Mouse (Mus musculus): Measurements from ENCODE around the gene Pif1. TPM values are rescaled to one million over a fixed set of nuclear protein-coding genes. Genes with fewer than 3 reads are reported as not detected.

Gene Pif1
- polyA plus RNA-seq, 2 experiments from 2014 or later: 2.4 to 2.6 TPM

- ATAC-seq: no peak
These were observed 54.6 kb downstream of the Pif1 start for GRCm38 (mm10) chr9:65641446-65642052.

GRCm38 (mm10) chr9:65642546-65642945, 55.6 kb downstream of the Pif1 start:
- ATAC-seq: no peak

GRCm38 (mm10) chr9:65644960-65645359, 58.0 kb downstream of the Pif1 start:
- no peak for ATAC-seq

Other genes starting within 250 kb of the Pif1 start
- gene Pdcd7, start 241.1 kb upstream of the Pif1 start, polyA plus RNA-seq (2017; shearing (Covaris generic)): 1 to 10 TPM; 4.1 to 5.0 TPM
- not detected for gene Ubap1l, start 226.1 kb upstream of the Pif1 start, polyA plus RNA-seq (2017; shearing (Covaris generic))
- gene Kbtbd13, start 195.5 kb upstream of the Pif1 start, polyA plus RNA-seq (2017; shearing (Covaris generic)): not detected
- under 1 TPM in 1 of 2 experiments, not detected in 1; 0.19 TPM for gene Rasl12, start 188.7 kb upstream of the Pif1 start, polyA plus RNA-seq (2017; shearing (Covaris generic))
- not detected for gene Slc51b, start 164.2 kb upstream of the Pif1 start, polyA plus RNA-seq (2017; shearing (Covaris generic))
- gene Mtfmt, start 151.4 kb upstream of the Pif1 start, polyA plus RNA-seq (2017; shearing (Covaris generic)): 10 to 100 TPM; 23.1 to 29.6 TPM
- gene Spg21, start 126.2 kb upstream of the Pif1 start, polyA plus RNA-seq (2017; shearing (Covaris generic)): 10 to 100 TPM; 73.7 to 88.9 TPM
- gene Ankdd1a, start 67.0 kb upstream of the Pif1 start, polyA plus RNA-seq (2017; shearing (Covaris generic)): under 1 TPM in 1 of 2 experiments, not detected in 1; 0.37 TPM
- gene Plekho2, start 7.1 kb upstream of the Pif1 start, polyA plus RNA-seq (2017; shearing (Covaris generic)): 10 to 100 TPM; 48.8 to 64.6 TPM
- gene Rbpms2, start 42.5 kb downstream of the Pif1 start, polyA plus RNA-seq (2017; shearing (Covaris generic)): 1 to 10 TPM in 1 of 2 experiments, under 1 TPM in 1; 0.65 to 1.1 TPM
- gene Oaz2, start 80.8 kb downstream of the Pif1 start, polyA plus RNA-seq (2017; shearing (Covaris generic)): 10 to 100 TPM; 32.3 to 36.5 TPM
- gene Zfp609, start 240.4 kb downstream of the Pif1 start, polyA plus RNA-seq (2017; shearing (Covaris generic)): 1 to 10 TPM; 1.8 to 2.3 TPM

All from activated CD4-positive, CD25-positive, alpha-beta regulatory T cell, adult 4 months (primary cell).